Mouse (Mus musculus) activated CD4-positive, CD25-positive, alpha-beta regulatory T cell, adult 4 months (primary cell): ENCODE results near the gene Scaf4. TPM values are rescaled to one million over a fixed set of nuclear protein-coding genes. Genes with fewer than 3 reads are reported as not detected.
"Not testable (repeated sequence)": the region's sequence is repeated elsewhere in the genome, so short reads cannot be mapped to it uniquely, and the experiment has no call there.

ENCODE experiments used
- ATAC-seq: one replicate; pipeline ENCODE4 v1.8.0; 2017
- polyA plus RNA-seq, 2 experiments: library from polyadenylated mRNA; unstranded; fragments of 100-300 nt; shearing (Covaris generic); gene quantifications; one replicate each; pipeline ENCODE4 v1.2.1; 2017

Gene Scaf4
- polyA plus RNA-seq, 2 experiments from 2014 or later: 8.4 to 10.0 TPM

DNA sequence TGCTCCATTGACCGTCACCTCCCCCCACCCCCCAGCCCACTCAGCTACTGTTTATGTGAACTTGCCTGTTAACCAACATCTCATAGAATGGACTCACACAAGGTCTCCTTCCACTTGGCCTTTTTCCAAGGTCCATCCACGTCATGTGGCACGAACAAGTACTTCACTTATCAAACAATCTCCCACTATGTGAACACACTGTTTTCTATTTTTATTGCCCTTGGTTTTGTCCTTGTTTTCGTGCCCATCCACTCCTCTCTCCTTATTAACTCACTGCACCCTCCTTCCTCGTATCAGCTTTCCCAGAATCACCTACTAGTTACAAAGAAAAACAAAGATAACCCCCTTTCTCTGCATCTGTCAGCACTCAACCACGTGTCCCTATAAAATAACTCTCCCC, 49.7 kb downstream of the Scaf4 start:
- ATAC-seq: no peak

GRCm38 (mm10) chr16:90233702-90234101, 50.6 kb downstream of the Scaf4 start:
- no peak for ATAC-seq

GRCm38 (mm10) chr16:90231302-90231701, 53.0 kb downstream of the Scaf4 start:
- no peak for ATAC-seq

GRCm38 (mm10) chr16:90229897-90230296, 54.4 kb downstream of the Scaf4 start:
- no peak for ATAC-seq

GRCm38 (mm10) chr16:90221441-90222070, 62.7 kb downstream of the Scaf4 start:
- ATAC-seq: peak; percentile 2

DNA sequence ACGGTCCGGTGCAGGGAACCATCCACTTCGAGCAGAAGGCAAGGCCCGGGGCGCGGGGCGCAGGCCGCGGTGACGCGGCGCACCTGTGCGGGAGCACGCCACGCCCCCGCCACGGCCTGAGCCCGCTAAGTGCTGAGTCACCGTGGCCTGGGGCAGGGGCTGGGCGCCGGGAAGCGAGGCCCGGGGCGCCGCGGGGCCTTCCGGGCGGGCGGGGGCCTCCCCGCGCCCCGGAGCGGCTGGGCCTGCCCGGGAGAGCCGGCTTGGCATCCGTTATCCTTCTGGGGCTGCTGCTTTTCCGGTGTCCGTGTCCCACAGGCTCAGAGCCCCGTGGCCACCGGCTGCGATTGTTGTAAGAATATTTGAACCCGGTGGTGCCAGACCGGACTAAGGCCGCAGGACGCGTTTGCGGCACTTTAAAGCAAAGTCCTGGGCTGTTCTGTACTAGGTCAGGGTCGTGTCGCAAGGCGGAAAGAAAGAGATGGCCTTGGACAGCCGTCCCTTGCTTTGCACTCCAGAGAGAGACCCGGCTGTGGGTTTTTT, 63.3 kb downstream of the Scaf4 start:
- peak; percentile 37 for ATAC-seq

GRCm38 (mm10) chr16:90220026-90220891, 64.0 kb downstream of the Scaf4 start, which contains the start of gene Sod1:
TSS of gene Sod1 (plus strand) at chr16:90220754.
- peak; percentile 90 for ATAC-seq

- not testable (repeated sequence) for ATAC-seq
Measured at GRCm38 (mm10) chr16:90219445-90219844, 64.9 kb downstream of the Scaf4 start.

GRCm38 (mm10) chr16:90217926-90218325, 66.4 kb downstream of the Scaf4 start:
- ATAC-seq: no peak

DNA sequence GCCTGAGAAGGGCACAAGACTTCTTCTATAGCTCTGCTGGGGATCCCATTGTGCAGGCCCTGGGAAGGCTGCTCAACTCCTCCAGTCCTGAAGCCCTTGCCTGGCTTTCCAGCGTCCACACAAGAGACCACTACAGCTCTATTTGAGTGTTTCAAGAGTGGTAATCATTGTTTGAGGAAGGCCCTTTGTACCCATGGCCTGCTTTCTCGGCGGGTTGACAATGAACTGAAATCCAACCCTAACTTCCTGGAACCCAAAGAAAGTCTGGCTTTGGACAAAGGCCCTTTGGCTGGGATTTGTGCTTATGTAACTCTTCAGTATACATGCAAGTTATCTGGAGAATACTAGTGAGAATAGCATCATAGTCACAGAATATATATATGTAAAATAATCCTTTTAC, 66.9 kb downstream of the Scaf4 start:
- no peak for ATAC-seq

DNA sequence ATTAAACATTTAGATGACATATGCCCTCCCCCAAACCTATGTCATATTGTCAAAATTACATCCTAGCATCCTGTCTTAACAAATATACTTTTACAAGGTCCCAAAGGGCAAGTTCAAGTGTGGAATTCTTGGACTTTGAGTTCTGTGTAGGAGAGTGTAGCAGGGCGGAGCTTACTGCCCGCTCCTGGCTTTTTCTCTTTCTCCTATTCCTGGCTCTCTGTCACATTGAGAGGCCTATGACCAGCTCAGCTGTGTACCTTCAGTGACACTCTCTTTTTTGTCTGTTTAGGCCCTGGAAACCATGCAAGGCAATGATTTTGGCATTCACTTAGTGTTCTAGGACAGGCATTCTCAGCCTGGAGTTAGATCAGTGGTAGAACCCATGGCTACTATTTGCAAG, 67.9 kb downstream of the Scaf4 start:
- no peak for ATAC-seq

DNA sequence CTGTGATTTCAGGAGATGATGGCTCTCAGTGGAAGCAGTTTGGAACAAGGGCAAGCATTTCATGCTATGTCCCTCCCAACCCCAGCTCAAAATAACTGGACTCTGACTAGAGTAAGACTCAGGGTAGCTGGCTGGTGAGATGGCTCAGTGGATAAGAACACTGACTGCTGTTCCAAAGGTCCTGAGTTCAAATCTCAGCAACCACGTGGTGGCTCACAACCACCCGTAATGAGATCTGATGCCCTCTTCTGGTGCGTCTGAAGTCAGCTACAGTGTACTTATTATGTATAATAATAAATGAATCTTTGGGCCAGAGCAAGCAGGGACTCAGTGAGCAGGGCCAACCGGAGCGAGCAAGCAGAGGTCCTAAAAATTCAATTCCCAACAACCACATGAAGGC, 68.4 kb downstream of the Scaf4 start:
- not testable (repeated sequence) for ATAC-seq

DNA sequence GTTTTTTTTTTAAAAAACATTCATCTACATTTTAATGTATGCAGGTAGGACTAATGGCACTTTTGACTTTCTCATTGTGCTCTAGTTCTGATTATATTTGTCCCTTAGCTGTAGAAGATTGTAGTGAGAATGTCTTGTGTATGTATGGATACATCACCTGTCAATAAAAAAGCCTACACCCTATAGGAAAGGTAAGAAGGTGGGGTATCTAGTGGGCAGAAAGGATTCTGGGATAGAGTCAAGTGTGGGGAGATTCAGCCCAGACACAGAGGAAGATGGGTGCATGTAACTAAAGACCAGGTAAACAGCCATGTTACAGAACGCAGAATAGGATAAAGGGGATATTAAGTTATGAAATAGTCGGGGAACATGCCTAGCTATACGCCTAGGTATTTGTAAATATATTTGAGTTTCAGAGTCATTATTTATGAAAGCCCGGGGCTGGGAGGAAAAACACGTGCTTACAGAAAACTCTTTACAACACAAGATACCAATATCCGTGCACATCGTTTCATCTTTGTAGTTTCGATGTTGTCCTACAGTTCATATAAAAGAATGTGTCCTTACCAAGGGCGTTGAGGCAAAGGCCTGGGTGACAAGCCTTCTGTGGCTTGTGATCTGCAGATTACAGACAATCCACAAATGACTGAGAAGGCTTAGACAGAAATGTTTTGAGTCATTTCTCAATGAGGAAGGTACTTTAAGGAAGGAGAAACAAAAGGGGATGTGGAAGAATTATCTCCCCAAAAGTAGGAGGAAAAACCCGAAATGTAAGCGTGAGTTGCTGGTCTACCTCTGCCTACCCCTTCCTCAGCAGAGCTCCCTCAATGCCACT, 69.4 kb downstream of the Scaf4 start:
- ATAC-seq: no peak

DNA sequence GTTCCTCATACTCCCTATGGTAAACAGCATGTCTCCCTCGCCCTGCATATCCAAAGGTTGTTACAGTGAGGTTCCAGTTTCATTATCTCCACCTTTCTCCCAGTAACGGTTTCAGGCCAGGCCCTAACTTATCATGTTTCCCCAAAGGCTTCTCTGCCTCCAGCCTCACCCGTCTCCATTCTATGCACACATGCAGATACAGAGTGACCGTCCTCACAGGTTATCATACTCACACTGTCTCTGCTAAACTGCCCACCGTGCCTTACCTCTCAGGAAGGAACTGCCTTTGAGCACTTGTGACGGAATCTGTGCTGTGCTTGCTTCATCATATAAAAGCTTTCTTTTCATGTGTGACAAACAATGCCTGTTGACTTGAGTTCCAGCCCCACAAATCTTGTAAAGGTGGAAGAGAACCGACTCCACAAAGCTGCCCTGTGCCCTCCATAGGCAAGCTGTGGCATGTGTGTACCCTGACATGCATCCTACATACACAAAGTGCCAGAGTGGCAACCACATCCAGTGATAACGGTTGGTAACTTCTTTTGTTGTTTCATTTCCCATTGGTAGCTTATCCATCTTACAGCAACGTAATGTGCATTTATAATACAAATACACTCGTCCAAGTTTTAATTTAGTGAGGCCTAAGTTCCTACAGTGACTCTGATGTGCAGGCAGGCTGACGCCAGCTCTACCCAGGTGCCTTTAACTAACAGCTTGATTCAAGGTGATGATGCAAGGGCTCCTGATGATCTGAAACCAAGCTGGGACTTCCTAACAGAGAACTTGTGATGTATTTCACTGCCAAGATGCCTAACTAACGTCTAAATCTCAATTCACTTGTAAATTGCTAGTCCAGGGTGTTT, 70.6 kb downstream of the Scaf4 start:
- no peak for ATAC-seq

DNA sequence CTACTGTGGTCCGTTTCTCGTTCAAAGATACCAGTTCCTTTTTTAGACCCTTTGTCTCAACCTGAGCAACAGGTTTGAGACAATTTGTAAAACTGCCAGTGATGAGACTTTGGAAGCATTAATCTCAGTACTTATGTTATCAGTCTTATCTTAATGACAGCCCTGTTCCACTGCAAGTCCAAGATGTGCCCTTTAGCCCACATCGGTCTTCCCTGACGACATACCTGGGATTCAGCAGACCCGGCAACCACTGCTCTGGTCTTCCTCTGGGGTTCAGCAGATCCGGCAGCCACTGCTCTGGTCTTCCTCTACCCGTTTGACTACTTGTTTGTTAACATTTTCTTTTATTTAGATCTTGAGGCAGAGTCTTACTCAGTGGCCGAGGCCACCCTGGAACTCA, 72.5 kb downstream of the Scaf4 start:
- ATAC-seq: no peak

GRCm38 (mm10) chr16:90210717-90211116, 73.6 kb downstream of the Scaf4 start:
- no peak for ATAC-seq

DNA sequence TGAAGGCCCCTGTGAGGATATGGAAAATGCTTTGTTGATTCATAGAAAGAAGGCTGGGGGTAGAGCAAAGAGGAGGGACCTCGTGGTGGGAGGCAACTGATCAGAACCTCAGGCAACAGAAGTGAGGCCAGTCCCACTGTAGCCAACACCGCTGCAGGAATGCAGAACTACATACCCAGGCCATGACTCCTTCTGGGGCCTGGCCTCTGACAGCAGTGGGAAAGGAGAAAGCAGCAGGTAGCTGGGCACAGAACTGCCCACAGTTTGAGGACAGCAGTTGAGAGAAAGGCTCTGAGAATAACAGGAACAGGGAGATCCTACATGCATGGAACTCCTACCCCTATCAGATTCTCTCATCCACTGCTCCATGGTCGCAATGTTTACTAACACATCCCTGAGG, 75.3 kb downstream of the Scaf4 start:
- no peak for ATAC-seq

DNA sequence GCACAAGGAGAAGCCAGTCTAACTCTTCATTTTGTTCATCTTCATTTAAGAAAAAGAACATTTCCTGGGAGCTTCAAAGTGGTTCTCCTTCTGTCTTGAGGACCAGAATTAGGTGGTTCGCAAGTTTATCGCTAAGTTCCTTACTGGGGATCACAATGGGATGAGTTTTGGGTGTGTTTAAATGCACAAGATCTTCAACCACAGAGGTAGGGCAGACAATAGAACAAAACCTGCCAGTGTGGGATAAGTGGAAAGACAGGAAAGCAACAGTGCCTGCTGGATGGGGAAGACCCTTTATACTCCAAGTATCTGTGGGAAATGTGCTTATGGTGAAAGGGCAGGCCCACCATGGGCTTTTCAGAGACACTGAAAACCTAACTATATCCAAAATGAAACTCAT, 79.4 kb downstream of the Scaf4 start:
- no peak for ATAC-seq

GRCm38 (mm10) chr16:90203226-90203962, 80.9 kb downstream of the Scaf4 start:
- ATAC-seq: no peak

DNA sequence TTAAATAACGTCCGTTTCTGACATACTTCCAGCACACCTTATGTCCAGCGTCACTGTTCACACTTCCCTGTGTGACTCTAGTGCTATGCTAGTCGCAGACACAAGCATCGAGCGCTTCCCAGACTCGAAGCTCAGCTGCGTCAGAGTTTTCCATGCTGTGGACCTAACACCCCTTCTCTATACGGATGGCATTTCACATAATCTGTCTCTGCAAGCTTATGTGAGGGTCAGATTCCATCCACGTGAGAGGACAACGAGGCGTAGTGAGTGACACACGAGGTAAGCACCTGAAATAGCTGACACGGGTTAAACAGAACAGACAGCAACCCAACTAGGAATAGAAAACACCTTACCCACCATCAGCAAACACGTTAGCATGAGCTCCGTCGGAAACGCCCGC, 82.2 kb downstream of the Scaf4 start:
- ATAC-seq: no peak

DNA sequence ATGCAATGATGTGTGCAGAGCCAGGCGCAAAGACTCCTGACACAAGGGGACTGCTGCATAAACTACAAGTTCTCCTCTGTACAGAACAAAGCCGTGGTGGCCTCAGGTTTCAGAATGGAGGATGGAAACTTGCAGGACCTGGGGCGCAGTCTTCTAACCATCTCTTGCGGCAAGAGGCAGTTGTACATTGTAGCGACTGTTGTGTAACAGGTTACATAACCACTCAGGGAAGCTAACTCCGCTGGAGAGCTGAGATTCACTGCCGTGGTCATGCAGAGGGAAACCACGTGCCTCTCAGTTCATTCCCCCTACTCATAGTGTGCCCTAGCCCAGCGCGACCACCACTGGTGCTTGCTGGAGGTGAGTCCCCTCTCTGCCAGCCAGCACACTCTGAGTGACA, 85.1 kb downstream of the Scaf4 start:
- ATAC-seq: no peak
